Mouse (Mus musculus): ENCODE data around the gene Krt24.

DNA sequence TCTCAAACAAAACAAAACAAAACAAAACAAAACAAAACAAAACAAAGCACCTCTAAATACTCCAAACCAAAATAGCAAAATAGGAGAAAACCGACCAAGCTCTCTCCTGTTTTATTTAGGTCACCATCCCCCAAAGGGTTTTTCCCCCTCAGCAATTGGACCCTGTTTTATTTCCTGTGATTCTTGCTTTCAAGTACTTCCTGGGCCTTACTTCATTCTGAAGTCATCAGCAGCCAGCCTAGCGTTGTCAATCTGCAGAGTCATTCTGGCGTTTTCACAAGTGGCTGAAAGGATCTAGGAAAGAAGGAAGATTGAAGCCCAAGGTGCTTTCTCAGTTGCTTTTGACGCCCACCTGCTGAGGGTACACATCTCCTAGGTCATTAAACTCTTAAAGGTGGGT is 1.7 kb downstream of the Krt24 start:
- TF ChIP-seq POLR2A (IDR thresholded peaks at IDR 0.05; ENCODE audit: borderline replicate concordance, insufficient read depth, low read length) (no peak), CTCF (IDR thresholded peaks at IDR 0.05; ENCODE audit: borderline replicate concordance, insufficient read depth, low read depth, low read length) (no peak)

Data from cerebellum, adult 2 months (tissue).